Mouse (Mus musculus) midbrain, embryonic 16.5 days (tissue): ENCODE results near the gene Srrm1. TPM values are rescaled to one million over a fixed set of nuclear protein-coding genes. Genes with fewer than 3 reads are reported as not detected.
"Not testable (repeated sequence)": the region's sequence is repeated elsewhere in the genome, so short reads cannot be mapped to it uniquely, and the experiment has no call there.

Source experiments
- ATAC-seq: fragments of 200-750 bp; cut with Nextera tagmentation; 2 replicates; pipeline ENCODE4 v1.8.0; 2017; ENCODE audit warnings: moderate TSS enrichment
- H3K27ac ChIP-seq: fragments of 300-500 bp; sonication (generic); 2 replicates; pipeline ENCODE4 v1.5.1; 2014; ENCODE audit warnings: mild to moderate bottlenecking, low read length, mixed read lengths
- H3K27me3 ChIP-seq: fragments of 300-500 bp; sonication (generic); 2 replicates; pipeline ENCODE4 v1.6.1; 2014; ENCODE audit warnings: low read depth, low read length, mixed read lengths; ENCODE audit not compliant: control insufficient read depth, insufficient read depth
- H3K36me3 ChIP-seq: fragments of 300-500 bp; sonication (generic); 2 replicates; pipeline ENCODE4 v1.6.1; 2014; ENCODE audit warnings: mild to moderate bottlenecking, low read length, moderate library complexity, mixed read lengths; ENCODE audit not compliant: control insufficient read depth, insufficient read depth
- H3K4me1 ChIP-seq: fragments of 300-500 bp; sonication (generic); 2 replicates; pipeline ENCODE4 v1.6.1; 2014; ENCODE audit warnings: mild to moderate bottlenecking, low read length, mixed read lengths; ENCODE audit not compliant: control insufficient read depth, insufficient read depth
- H3K4me2 ChIP-seq: fragments of 300-500 bp; sonication (generic); 2 replicates; pipeline ENCODE4 v1.6.1; 2014; ENCODE audit warnings: mild to moderate bottlenecking, low read length, mixed read lengths
- H3K4me3 ChIP-seq: fragments of 300-500 bp; sonication (generic); 2 replicates; pipeline ENCODE4 v1.5.1; 2014; ENCODE audit warnings: low read depth, mild to moderate bottlenecking, low read length, moderate library complexity, mixed read lengths
- H3K9ac ChIP-seq: fragments of 300-500 bp; sonication (generic); 2 replicates; pipeline ENCODE4 v1.6.1; 2014; ENCODE audit warnings: low read depth, low read length, mixed read lengths
- H3K9me3 ChIP-seq: fragments of 300-500 bp; sonication (generic); replicated peaks from 2 replicates; pipeline ENCODE4 v1.6.1; 2014; ENCODE audit warnings: mild to moderate bottlenecking, low read length, mixed read lengths; ENCODE audit not compliant: control insufficient read depth, poor library complexity, severe bottlenecking
- WGBS: fragments of 180-500 bp; shearing (Covaris S2); extraction: QIAGEN DNeasy Blood & Tissue Kit; methylation state at CpG from one replicate; pipeline ENCODE4 v1.1.7; 2014; 5-methylcytosine and 5-hydroxymethylcytosine counted together
- polyA plus RNA-seq: library from polyadenylated mRNA; unstranded; fragments of >200 nt; fragmentation: Nextera tagmentation; extraction: Ambion mirVana; gene quantifications from 2 replicates; pipeline ENCODE4 v1.2.1, GENCODE M21; 2015

Gene Srrm1
- polyA plus RNA-seq, 1 experiment from 2014 or later, result 172 TPM

GRCm38 (mm10) chr4:135358736-135359135, 5.6 kb upstream of the Srrm1 start:
- Histone ChIP-seq H3K36me3 (no peaks in the 10 kb centered on the region), H3K4me3 (no peak overlapping the region), H3K4me2 (no peak overlapping the region), H3K27me3 (no peaks in the 10 kb centered on the region), H3K9me3 (no peaks in the 10 kb centered on the region), H3K9ac (no peak overlapping the region), H3K27ac (no peak overlapping the region), H3K4me1 (peaks cover 7% of the 10 kb centered on the region)
- ATAC-seq, result no peak
- 1% methylated on average over 6 of the region's 6 CpGs for WGBS

- no peaks in the 10 kb centered on the region for H3K36me3 ChIP-seq
- 85% methylated on average over 12 of the region's 12 CpGs for whole genome bisulfite sequencing
- H3K9ac ChIP-seq, result no peak overlapping the region
- H3K27me3 ChIP-seq, result no peaks in the 10 kb centered on the region
- no peak overlapping the region for H3K4me2 ChIP-seq
- H3K4me3 ChIP-seq, result no peak overlapping the region
- H3K4me1 ChIP-seq, result peaks cover 7% of the 10 kb centered on the region
- ATAC-seq, result no peak
- H3K9me3 ChIP-seq, result no peaks in the 10 kb centered on the region
- H3K27ac ChIP-seq, result no peak overlapping the region
These were observed 4.2 kb upstream of the Srrm1 start for GRCm38 (mm10) chr4:135357221-135357920.

GRCm38 (mm10) chr4:135355886-135356550, 2.9 kb upstream of the Srrm1 start:
- H3K4me3 ChIP-seq, result no peak overlapping the region
- H3K27ac ChIP-seq, result no peak overlapping the region
- WGBS, result 82% methylated on average over 9 of the region's 9 CpGs
- no peaks in the 10 kb centered on the region for H3K36me3 ChIP-seq
- H3K4me1 ChIP-seq, result peaks cover 19% of the 10 kb centered on the region
- no peak overlapping the region for H3K9ac ChIP-seq
- no peak for ATAC-seq
- no peaks in the 10 kb centered on the region for H3K9me3 ChIP-seq
- H3K27me3 ChIP-seq, result no peaks in the 10 kb centered on the region
- no peak overlapping the region for H3K4me2 ChIP-seq

- H3K4me1 ChIP-seq, result peaks cover 19% of the 10 kb centered on the region
- H3K27me3 ChIP-seq, H3K9me3 ChIP-seq, H3K36me3 ChIP-seq, H3K9ac ChIP-seq, H3K4me2 ChIP-seq, H3K4me3 ChIP-seq, ATAC-seq: not testable (repeated sequence)
- peak overlapping the region; percentile 97; the same call in 1 of the 2 replicates for H3K27ac ChIP-seq
These were observed 1.6 kb upstream of the Srrm1 start for GRCm38 (mm10) chr4:135354751-135355150.

GRCm38 (mm10) chr4:135353794-135354450, 801 bp upstream of the Srrm1 start:
- Histone ChIP-seq H3K9ac (peak overlapping the region; percentile 64), H3K4me3 (peak overlapping the region; percentile 99), H3K36me3 (no peaks in the 10 kb centered on the region), H3K4me2 (peak overlapping the region; percentile 77), H3K27ac (peak overlapping the region; percentile 97), H3K27me3 (no peaks in the 10 kb centered on the region), H3K4me1 (peaks cover 19% of the 10 kb centered on the region), H3K9me3 (no peaks in the 10 kb centered on the region)
- 22% methylated on average over 12 of the region's 12 CpGs for WGBS
- ATAC-seq, result no peak

- H3K9me3 ChIP-seq, result no peaks in the 10 kb centered on the region
- H3K36me3 ChIP-seq, result no peaks in the 10 kb centered on the region
- H3K27ac ChIP-seq, result peak overlapping the region; percentile 93
- peaks cover 19% of the 10 kb centered on the region for H3K4me1 ChIP-seq
- H3K4me2 ChIP-seq, result peak overlapping the region; percentile 93
- peak; percentile 50 for ATAC-seq
- under 1% methylated on average over 57 of the region's 67 CpGs for WGBS
- H3K9ac ChIP-seq, result peak overlapping the region; percentile 99
- H3K4me3 ChIP-seq, result peak overlapping the region; percentile 99
- H3K27me3 ChIP-seq, result no peaks in the 10 kb centered on the region
These were observed 625 bp downstream of the Srrm1 start for GRCm38 (mm10) chr4:135352326-135353065.

GRCm38 (mm10) chr4:135337376-135337942, 15.7 kb downstream of the Srrm1 start:
- no peaks in the 10 kb centered on the region for H3K4me1 ChIP-seq
- peaks cover 59% of the 10 kb centered on the region for H3K36me3 ChIP-seq
- ATAC-seq, result no peak
- no peaks in the 10 kb centered on the region for H3K27me3 ChIP-seq
- no peak overlapping the region for H3K9ac ChIP-seq
- no peaks in the 10 kb centered on the region for H3K9me3 ChIP-seq
- 86% methylated on average over 14 of the region's 14 CpGs for WGBS
- no peak overlapping the region for H3K4me2 ChIP-seq
- H3K27ac ChIP-seq, result no peak overlapping the region
- H3K4me3 ChIP-seq, result no peak overlapping the region

GRCm38 (mm10) chr4:135336023-135336357, 17.1 kb downstream of the Srrm1 start:
- no peak for ATAC-seq
- Histone ChIP-seq H3K4me2 (no peak overlapping the region), H3K27ac (no peak overlapping the region), H3K9ac (no peak overlapping the region), H3K36me3 (peaks cover 61% of the 10 kb centered on the region), H3K4me1 (no peaks in the 10 kb centered on the region), H3K27me3 (no peaks in the 10 kb centered on the region), H3K4me3 (no peak overlapping the region), H3K9me3 (no peaks in the 10 kb centered on the region)
- 96% methylated on average over 3 of the region's 3 CpGs for WGBS
